Mouse (Mus musculus): ENCODE data around the gene Ildr1. TPM values are rescaled to one million over a fixed set of nuclear protein-coding genes. Genes with fewer than 3 reads are reported as not detected.
A peak's percentile ranks its signal among the peaks of the same experiment; 100 is the strongest.

Gene Ildr1
- total RNA-seq, 1 experiment from 2014 or later, result 2.0 TPM

DNA sequence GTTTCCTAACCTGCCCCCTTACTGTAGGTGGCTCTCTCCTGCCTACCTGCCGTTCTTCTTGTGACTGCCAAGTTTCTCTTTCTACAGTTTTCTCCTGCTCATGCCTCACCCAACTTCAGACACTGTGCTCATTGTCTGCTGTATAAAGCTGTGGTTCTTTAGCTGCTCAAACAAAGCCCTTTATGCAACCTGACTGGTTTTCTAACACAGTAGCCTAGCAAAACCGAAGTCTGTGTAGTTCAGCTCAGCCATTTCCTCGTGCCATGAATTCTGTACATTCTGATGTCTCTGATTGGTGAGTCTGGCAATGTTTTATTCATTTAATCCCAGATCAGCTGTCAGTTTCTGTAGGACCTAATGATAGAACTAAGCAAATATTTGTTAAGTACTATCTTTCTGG is 2.3 kb upstream of the Ildr1 start:
- no peak for ATAC-seq (replicated peaks; ENCODE audit: insufficient number of reproducible peaks, low FRiP score, low TSS enrichment, poor library complexity, severe bottlenecking)

DNA sequence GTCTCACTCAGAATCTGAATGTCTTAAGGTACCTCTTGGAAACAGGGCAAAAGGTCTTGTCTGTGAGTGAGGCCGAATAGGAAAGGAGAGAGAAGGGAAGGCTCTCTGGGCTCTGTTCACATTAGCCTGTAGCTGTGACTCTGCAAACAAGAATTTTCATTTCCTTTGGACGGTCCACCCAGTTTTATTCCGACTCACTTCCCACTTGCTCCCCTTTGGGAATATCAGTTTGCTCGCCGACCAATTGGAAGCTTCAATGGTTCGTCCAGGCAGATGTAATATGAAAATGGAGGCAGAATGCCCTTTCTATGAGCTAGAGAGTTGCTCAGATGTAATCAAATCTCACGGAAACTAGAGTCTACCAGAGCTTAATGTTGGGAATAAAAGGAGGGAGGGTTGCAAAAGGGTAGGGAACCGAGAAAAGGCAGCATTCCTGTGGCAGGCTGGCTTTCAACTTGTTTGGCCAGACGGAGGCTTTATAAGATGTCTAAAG is 1.1 kb downstream of the Ildr1 start:
- ATAC-seq (replicated peaks; ENCODE audit: insufficient number of reproducible peaks, low FRiP score, low TSS enrichment, poor library complexity, severe bottlenecking), result no peak

DNA sequence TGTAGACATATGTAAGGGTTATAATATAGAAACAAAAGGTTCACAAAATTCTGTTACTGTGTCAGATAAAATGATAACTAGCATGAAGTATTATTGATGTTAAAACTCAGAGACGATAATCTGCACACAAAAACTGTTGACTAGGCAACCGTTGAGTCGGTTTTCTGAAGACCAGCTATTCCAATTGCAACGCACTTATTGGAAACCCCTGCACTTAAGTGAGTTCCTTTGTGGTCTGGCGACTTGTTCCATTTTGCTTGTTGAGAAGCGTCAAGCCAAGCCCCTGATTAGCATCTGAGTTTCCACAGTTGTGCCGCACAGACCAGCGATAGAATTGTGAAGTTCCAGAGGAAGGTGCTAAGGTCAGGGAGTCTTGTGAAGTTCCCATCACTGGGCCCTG is 3.6 kb downstream of the Ildr1 start:
- no peak for ATAC-seq (replicated peaks; ENCODE audit: insufficient number of reproducible peaks, low FRiP score, low TSS enrichment, poor library complexity, severe bottlenecking)

DNA sequence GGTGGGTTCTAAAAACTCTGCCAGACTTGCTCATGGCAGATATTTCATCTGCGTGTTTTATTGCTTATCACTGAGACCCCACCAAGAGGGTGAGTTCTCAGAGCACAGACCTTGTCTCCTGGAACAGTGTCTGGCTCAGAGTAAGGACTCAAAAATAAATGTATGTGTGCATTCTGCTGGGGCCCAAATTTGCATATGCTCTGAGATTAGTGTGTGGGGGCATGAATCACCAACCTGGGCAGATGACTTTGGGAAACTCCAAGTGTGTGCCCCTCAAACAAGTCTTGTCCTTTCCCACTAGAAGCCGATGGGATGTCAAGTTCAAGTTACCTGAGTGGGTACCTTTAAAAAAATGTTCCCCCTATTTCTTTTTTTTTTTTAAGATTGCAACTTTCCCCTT is 6.7 kb downstream of the Ildr1 start:
- ATAC-seq (replicated peaks; ENCODE audit: insufficient number of reproducible peaks, low FRiP score, low TSS enrichment, poor library complexity, severe bottlenecking), result no peak

DNA sequence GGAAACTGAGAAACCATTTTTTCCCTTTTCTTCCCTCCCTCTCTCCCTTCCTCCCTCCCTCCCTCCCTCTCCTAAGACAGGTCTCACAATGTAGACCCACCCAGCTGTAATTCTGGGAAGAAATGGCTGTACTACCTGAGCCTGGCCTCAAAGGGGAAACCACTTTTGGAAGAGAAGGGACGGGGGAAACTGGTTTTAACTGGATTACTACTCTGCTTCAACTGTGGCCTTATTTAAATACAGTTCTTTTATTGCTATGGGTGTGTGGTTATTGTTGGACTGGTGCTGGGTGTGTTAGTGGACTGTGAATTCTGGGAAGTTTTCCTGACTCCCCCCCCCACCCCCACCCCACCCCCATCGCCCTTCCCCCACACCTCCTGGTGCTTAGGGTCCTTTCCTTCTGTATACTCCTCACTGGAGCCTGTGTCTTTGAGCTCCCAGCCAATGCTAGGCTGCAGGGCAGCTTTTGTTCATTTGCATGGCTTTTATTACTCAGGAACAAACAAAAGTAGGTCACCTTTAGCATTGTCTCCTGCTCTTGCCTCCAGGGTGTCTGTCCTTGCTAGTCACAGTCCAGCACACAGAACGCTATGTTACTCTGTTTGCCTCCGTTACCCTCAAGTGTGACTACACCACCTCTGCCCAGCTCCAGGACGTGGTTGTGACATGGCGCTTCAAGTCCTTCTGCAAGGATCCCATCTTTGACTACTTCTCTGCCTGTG is 14.1 kb downstream of the Ildr1 start:
- no peak for ATAC-seq (replicated peaks; ENCODE audit: insufficient number of reproducible peaks, low FRiP score, low TSS enrichment, poor library complexity, severe bottlenecking)

DNA sequence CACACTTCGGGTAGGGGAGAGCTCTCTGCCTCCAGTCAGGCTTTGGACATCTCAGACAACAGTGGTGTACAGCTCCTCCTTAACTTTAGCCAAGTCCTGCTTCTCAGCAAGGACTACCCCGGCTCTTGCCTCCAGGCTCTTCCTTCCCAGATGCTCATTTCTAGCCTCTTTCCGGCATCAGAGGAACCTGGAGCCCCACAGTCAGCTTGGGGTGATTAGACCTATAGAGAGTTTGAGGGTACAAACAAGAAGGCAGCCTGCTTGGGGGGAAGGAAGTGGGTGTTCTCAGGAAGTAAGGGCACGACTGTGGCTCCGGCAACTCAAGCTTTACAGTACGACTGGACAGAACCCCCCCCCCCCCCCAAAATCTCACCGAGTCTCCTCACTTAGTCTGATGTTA is 15.0 kb downstream of the Ildr1 start:
- no peak for ATAC-seq (replicated peaks; ENCODE audit: insufficient number of reproducible peaks, low FRiP score, low TSS enrichment, poor library complexity, severe bottlenecking)

DNA sequence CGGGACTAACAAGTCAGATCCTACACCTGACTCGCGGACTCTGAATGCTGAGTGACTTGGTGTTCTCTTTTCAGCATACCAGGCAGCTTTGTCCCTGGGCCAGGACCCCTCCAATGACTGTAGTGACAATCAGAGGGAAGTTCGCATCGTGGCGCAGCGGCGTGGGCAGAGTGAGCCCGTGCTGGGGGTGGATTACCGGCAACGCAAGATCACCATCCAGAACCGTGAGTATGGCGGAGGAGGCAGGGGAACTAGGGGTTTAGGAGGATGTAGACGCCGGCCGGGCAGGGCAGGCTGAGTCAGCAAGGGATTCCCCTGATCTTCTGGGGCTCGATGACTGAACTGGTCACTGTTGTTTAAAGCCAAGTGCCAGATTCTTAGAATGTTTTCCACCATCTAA is 15.6 kb downstream of the Ildr1 start:
- ATAC-seq (replicated peaks; ENCODE audit: insufficient number of reproducible peaks, low FRiP score, low TSS enrichment, poor library complexity, severe bottlenecking), result peak; percentile 76

DNA sequence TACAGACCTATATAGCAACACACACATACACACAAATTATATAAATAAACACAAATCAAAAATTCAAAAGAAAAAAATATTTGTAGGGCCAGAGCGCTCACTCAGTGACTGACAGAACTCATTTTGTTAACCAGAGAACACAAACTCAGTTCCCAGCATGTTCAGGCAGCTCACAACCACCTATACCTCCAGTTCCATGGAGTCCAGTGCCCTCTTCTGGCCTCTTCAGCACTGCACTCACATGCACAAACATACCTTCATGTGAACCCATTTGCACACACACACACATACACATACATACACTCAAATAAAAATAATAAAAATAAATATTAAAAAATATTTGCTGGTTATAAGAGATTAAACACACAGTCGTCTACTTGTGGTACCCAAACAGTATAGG is 17.0 kb downstream of the Ildr1 start:
- ATAC-seq (replicated peaks; ENCODE audit: insufficient number of reproducible peaks, low FRiP score, low TSS enrichment, poor library complexity, severe bottlenecking), result no peak

DNA sequence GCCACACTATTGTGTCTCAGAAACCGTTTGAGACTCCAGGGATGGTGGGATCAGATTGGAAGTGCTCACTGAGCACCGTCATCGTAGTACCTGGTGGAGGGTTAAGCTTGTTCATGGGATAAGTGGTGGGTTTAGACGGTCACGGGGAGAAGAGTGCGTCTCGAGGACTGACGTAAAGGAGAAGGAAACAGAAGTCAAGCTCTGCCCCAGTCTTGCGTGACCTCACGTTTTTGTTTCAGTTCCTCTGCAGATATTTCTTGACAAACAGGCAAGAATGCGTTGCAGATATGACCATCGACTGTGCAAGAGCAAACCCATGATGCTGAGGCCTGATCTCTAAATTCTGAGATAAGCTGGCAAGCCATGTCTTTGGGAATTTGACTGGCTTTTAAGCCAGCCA is 18.0 kb downstream of the Ildr1 start:
- peak; percentile 83 for ATAC-seq (replicated peaks; ENCODE audit: insufficient number of reproducible peaks, low FRiP score, low TSS enrichment, poor library complexity, severe bottlenecking)

DNA sequence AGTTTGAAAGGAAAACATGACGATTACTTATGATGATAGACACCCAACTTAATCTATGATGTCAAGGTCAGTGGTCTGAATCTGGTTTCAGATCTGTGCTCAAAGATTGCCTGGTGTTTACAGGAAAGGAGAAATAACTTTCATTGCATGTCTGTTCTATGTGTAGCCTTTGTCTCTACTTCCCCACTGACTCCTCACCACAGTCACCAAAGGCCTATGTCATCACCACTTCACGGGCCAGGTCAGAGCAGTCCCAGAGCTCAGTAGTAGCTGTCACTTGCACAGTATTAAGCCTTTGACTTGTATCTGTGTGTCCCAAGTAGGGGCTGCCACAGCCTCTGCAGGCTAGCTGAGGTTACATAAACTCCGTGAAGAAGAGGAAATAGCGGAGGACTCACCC is 23.7 kb downstream of the Ildr1 start:
- peak; percentile 83 for ATAC-seq (replicated peaks; ENCODE audit: insufficient number of reproducible peaks, low FRiP score, low TSS enrichment, poor library complexity, severe bottlenecking)

DNA sequence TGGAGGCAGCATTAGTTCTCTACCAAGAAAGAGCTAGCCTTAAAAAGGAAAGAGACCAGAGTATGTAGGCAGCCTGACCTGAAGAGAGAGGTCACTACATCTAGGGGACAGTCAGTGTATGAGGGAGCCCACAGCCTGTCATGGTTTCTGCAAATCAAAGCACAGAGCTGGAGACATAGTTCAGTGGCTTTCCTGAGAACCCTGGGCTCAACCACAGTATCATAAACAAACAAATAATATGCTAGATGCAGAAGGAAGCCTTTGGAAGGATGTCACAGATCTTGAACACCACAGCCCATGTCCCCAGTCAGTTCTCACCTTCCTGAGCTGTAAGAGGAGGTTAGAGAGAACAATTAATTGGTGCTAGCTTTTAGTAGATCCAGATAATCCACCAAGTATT is 24.9 kb downstream of the Ildr1 start:
- no peak for ATAC-seq (replicated peaks; ENCODE audit: insufficient number of reproducible peaks, low FRiP score, low TSS enrichment, poor library complexity, severe bottlenecking)

DNA sequence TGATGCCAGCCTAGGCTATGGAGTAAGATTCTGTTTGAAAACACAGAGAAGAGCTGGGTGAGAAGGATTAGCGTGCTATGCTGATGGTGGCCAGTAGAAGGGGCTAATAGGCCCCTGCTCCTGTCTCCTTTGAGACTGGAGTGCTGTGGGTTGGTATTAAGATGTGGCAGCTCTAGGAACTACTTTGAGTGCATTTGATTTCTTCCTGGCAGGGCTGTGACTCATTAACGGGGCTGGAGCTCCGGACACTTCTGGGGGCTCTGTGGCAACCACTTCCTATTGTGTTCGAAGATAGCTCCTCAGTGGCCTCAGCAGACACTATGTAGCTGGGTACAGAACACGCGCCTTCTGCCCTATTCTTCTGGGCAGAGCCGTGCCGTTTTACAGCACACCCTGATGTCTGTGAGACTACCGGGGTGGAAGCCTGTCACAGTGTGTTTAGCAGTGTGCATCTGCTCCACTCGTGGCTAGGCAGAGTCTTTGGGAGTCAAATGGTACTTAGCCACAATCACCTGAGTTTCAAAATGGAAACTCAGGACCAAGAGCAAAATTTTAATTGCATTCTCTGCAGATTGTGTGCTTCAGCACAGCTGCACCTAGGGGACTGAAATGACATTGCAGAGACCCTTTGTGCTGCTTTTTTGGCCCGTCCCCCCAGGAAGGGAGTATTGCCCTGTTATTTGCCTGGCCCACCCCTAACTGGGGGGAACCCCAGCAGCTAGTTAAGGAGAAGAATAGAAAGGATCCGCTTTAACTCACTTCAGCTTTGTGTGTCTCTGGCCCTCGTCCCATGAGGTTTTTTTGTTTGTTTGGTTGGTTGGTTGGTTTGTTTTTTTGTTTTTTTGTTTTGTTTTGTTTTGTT is 26.6 kb downstream of the Ildr1 start:
- peak; percentile 28; the same call in 1 of the 2 replicates for ATAC-seq (replicated peaks; ENCODE audit: insufficient number of reproducible peaks, low FRiP score, low TSS enrichment, poor library complexity, severe bottlenecking)

DNA sequence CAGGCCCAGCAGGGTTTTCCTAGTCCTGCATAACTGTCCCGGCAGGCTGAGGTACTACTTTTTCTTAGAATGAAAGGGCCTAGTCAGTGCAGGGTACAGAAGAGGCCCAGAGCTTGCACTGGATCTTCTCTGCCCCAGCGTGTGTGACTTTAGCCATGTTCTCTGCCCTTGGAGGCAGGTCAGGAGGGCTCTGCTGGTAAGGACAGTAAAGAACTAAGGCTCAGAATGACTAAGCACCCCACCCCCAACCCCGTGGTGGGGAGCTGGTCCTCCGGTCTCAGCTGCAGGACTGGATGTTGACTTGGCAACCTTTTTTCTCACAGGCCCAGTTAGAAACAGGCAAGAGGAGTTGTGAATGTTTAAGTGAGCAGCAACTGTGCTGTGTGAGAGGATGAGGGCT is 29.0 kb downstream of the Ildr1 start:
- no peak for ATAC-seq (replicated peaks; ENCODE audit: insufficient number of reproducible peaks, low FRiP score, low TSS enrichment, poor library complexity, severe bottlenecking)

DNA sequence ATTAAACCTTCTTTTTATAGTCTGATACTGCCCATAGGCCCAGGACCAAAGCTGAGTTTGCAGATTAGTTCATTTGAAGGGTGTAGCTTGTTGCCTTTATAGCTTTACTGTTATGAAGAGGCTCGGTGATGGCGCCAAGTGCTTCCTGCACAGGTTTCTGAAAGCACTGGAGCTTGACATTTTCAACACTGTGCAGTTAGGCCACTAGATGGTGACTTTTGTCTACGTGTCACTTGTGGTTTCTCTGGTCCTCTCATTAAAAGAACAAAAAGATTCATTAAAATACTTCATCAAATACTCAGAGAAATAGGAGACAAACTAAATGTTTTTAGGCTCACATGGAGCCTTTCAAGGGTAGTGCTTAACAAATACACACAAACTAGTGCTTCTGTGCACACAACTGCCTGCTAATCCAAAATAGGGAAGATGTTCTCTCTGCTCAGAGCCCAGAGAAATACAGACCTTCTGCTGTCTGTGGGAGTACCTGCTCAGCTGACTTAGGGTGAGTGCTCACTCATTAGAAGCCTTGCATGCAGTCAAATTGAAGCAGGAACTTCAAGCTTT is 30.2 kb downstream of the Ildr1 start:
- ATAC-seq (replicated peaks; ENCODE audit: insufficient number of reproducible peaks, low FRiP score, low TSS enrichment, poor library complexity, severe bottlenecking), result no peak

DNA sequence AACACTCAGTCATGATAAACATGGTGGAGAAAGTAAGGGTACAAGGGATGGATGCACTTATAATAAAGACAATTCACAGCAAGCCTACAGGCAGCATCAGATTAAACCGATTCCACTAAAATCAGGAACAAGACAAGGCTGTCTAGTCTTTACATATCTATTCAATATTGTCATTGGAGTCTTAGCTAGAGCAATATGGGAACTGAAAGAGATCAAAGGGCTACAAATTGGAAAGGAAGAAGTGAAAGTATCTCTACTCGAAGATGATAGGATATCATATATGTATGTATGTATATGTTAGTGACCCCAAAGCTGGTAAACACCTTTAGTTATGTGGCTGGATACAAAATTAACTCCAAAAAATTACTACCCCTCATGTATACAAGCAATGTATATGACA is 35.2 kb downstream of the Ildr1 start:
- no peak for ATAC-seq (replicated peaks; ENCODE audit: insufficient number of reproducible peaks, low FRiP score, low TSS enrichment, poor library complexity, severe bottlenecking)

DNA sequence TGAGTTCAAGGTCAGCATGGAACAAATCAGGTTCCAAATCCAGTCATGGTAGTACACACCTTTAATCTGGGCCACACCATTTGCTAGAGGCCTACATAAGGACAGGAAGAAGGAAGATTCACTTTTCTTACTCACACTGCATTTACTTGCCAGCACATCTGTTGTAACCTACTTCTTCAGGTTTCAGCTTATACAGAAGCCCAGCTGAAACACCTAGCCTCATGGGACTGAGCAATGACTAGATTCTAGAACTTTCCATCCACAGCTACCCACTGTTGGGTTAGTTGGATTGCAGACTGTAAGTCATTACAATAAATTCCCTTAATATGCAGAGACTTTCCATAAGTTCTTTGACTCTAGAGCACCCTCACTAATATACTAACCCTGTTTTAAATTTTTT is 38.8 kb downstream of the Ildr1 start:
- ATAC-seq (replicated peaks; ENCODE audit: insufficient number of reproducible peaks, low FRiP score, low TSS enrichment, poor library complexity, severe bottlenecking), result no peak

DNA sequence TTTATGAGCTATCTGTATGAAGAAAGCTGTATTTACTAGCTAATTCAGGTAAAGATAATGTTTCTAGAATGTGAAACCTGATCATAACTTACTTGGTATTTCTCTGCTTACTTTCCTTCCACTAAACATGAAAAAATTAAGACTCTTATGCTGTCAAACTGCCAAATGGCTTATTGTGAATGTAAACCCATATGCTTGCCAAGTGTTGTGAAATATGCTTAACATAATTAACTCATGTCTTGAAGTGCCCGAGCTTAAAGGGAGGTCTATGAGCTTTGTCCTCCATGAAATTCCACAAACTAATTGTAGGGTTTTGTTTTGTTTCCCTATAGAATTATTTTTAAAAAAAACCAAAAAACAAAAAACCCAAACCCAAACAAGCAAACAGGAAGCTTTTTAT is 40.0 kb downstream of the Ildr1 start:
- ATAC-seq (replicated peaks; ENCODE audit: insufficient number of reproducible peaks, low FRiP score, low TSS enrichment, poor library complexity, severe bottlenecking), result no peak

DNA sequence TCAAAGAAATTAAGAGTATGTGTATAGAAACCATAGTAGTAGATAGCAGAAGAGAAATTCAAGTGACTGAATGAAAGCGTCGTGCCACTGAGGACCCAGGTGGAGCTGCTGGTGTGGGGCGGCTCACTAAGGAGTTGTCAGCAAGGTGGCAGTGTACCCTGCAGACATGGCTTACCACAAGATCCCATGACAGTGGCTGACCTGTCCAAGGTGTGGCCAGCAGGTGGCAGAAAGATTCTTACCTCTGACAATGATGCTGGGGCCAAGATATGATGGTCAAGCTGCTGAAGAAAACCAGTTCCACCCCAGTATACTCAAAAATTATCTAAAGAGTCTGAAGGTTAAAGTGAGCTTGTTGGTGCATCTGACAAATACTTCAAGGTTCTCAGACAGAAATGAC is 41.6 kb downstream of the Ildr1 start:
- ATAC-seq (replicated peaks; ENCODE audit: insufficient number of reproducible peaks, low FRiP score, low TSS enrichment, poor library complexity, severe bottlenecking), result no peak

DNA sequence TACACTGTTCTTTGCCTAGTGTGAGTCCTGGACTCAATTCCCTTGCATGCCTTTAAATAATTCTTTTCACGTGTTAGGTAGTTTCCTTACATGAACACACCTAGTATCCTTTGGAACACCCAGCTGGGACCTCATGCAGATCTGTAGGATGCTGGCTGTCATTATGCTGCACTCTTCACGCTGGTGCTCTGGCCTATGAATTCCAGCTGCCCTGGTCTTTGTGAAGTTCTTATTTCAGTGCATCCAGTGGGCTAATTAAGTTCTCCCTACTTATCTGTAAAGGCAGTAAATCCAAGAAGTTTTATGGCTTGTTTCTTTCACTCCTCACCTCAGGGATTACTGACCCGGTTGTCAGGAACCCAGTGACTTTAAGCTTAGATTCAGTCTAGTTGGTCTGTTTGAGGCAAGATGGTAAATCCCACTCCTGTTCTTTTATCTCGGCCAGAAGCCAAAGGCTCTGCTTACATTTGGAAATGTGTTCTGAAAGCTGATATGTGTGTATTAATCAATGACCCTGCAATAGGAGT is 45.7 kb downstream of the Ildr1 start:
- no peak for ATAC-seq (replicated peaks; ENCODE audit: insufficient number of reproducible peaks, low FRiP score, low TSS enrichment, poor library complexity, severe bottlenecking)

DNA sequence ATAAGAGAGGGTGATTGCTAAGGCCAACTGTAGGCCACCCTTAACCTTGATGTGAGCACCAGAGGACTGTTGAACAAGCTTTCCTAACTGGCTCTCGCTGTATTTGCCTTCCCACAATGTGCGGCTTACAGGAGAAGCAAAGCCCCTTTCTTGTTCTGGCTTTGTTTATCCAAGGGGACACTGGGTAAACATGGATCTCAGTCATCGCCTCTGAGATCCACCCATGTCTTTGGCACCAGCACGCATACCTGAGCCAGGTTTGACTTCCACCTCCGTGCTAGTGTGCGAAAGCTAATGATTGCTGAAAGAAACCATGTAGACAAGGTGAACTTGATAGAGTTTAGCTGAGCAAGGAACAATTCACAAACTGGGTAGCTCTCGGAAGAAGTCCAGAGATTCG is 49.8 kb downstream of the Ildr1 start:
- ATAC-seq (replicated peaks; ENCODE audit: insufficient number of reproducible peaks, low FRiP score, low TSS enrichment, poor library complexity, severe bottlenecking), result no peak
